Mouse (Mus musculus): ENCODE results near the gene Krt19. TPM values are rescaled to one million over a fixed set of nuclear protein-coding genes. Genes with fewer than 3 reads are reported as not detected.

The Krt19 gene
- total RNA-seq, 1 experiment from 2014 or later, result not detected

DNA sequence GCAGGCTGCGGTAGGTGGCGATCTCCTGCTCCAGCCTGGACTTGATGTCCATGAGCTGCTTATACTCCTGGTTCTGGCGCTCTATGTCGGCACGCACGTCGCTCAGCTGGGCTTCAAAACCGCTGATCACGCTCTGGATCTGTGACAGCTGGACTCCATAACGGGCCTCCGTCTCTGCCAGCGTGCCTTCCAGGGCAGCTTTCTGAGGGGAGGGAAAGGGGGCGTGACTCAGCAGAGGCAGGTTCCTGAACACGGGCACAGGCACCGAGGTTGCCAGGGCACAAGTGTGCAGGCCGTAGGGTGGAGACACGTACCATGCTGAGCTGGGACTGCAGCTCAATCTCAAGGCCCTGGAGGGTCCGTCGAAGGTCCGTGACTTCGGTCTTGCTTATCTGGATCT is 7.5 kb downstream of the Krt19 start:
- no peak for ATAC-seq (replicated peaks; ENCODE audit: insufficient number of reproducible peaks, low FRiP score, low TSS enrichment, poor library complexity, severe bottlenecking)

GRCm38 (mm10) chr11:100139391-100139790 is 9.1 kb downstream of the Krt19 start:
- ATAC-seq (replicated peaks; ENCODE audit: insufficient number of reproducible peaks, low FRiP score, low TSS enrichment, poor library complexity, severe bottlenecking), result no peak

DNA sequence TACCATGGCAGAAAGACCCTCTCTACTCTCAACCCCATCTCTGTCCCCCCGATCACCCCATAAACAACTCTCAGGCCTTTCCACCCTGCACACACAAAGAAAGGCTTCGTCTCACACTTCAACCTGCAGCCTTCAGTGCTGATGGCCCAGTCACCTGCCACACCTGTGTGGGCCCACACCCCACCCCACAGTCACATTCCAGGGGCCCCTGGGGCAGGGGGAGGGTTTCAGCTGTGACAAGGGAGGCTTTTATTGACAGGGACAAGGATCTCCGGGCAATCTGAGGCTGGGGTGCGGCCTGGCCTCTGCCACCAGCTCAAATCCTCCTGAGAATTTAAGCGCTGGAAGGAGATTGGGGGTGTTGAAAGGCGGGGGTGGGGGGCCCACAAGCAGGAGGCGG is 9.7 kb downstream of the Krt19 start:
- no peak for ATAC-seq (replicated peaks; ENCODE audit: insufficient number of reproducible peaks, low FRiP score, low TSS enrichment, poor library complexity, severe bottlenecking)

DNA sequence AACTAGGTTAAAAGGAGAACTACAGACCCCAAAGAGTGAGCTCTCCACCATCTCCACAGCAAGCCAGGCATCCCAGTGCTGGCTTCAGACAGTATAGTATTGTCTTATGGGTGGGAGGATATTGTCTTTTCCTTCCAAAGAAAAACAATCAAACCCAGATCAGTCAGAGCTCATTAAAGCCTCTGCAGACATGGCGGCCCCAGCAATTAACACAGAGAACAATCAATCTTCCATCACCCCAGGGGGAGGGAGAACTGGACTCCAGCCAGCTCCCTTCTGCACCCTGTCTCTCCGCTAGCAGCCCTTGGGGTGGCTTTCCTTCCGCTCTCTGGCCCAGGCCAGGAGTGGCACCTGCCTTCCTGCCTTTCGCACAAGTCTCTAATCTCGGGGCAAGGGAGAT is 10.8 kb downstream of the Krt19 start:
- ATAC-seq (replicated peaks; ENCODE audit: insufficient number of reproducible peaks, low FRiP score, low TSS enrichment, poor library complexity, severe bottlenecking), result no peak

GRCm38 (mm10) chr11:100136559-100136958 is 11.9 kb downstream of the Krt19 start:
- ATAC-seq (replicated peaks; ENCODE audit: insufficient number of reproducible peaks, low FRiP score, low TSS enrichment, poor library complexity, severe bottlenecking), result no peak

DNA sequence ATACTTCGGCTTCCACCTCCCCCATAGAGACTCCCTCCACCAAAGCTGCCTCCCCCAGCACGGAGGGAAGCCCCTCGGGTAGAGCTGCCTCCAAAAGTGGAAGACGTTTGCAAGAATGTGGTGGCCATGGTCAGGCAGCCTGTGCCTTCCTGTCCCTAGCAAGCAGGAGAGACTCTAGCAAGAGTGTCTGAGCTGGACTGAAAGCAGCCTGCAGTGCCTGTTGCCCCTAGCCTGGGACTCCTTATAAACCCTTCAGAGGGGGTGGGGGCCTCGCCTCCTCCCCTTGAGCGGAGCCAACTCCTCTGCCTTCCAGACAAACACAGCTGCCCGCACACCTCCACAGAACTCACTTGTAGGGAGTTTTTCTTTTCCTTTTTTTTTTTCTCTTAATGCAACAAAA is 12.7 kb downstream of the Krt19 start, which contains the start of gene Krt15:
Gene Krt15 (minus strand): TSS at position 198 of the 400 bp plus-strand sequence.
- no peak for ATAC-seq (replicated peaks; ENCODE audit: insufficient number of reproducible peaks, low FRiP score, low TSS enrichment, poor library complexity, severe bottlenecking)

DNA sequence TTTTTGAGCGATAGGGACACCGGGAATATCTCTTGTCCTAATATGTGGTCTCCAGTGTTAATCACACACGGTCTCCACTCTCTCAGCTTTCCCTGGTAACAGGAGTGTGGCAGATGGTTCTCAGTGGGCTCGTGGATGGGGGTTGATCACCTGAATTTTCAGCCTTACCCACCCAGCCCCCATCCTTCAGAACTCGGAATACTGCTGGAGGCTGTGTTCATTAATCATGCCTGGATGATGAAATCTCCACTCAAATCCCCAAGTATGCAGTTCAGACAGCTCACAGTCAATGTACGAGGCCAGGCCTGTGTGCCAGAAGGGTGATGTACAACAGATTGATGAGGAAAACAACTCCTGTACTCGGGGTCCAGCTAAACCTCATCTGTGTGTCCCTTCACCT is 23.6 kb downstream of the Krt19 start:
- no peak for ATAC-seq (replicated peaks; ENCODE audit: insufficient number of reproducible peaks, low FRiP score, low TSS enrichment, poor library complexity, severe bottlenecking)

- ATAC-seq (replicated peaks; ENCODE audit: insufficient number of reproducible peaks, low FRiP score, low TSS enrichment, poor library complexity, severe bottlenecking), result no peak
Measured at GRCm38 (mm10) chr11:100121466-100121865, 27.0 kb downstream of the Krt19 start, which contains the start of gene Krt13. Krt13 (minus strand) TSS chr11:100121566.

- no peak for ATAC-seq (replicated peaks; ENCODE audit: insufficient number of reproducible peaks, low FRiP score, low TSS enrichment, poor library complexity, severe bottlenecking)
Measured at GRCm38 (mm10) chr11:100120331-100120730, 28.1 kb downstream of the Krt19 start.

DNA sequence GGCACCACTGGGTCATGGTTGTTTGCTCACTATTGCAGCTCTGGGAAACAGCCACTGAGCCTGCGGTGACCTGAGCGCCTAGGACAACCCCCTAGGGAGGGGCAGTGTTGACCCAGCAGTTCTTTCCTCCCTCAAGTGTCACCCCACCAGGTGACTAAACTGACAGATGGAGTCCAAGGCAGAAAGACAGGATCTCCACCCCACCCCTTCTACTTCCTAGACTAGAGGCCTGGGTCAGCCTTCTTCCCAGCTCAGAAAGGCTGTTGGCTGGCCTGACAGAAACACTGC is 34.8 kb downstream of the Krt19 start:
- no peak for ATAC-seq (replicated peaks; ENCODE audit: insufficient number of reproducible peaks, low FRiP score, low TSS enrichment, poor library complexity, severe bottlenecking)

DNA sequence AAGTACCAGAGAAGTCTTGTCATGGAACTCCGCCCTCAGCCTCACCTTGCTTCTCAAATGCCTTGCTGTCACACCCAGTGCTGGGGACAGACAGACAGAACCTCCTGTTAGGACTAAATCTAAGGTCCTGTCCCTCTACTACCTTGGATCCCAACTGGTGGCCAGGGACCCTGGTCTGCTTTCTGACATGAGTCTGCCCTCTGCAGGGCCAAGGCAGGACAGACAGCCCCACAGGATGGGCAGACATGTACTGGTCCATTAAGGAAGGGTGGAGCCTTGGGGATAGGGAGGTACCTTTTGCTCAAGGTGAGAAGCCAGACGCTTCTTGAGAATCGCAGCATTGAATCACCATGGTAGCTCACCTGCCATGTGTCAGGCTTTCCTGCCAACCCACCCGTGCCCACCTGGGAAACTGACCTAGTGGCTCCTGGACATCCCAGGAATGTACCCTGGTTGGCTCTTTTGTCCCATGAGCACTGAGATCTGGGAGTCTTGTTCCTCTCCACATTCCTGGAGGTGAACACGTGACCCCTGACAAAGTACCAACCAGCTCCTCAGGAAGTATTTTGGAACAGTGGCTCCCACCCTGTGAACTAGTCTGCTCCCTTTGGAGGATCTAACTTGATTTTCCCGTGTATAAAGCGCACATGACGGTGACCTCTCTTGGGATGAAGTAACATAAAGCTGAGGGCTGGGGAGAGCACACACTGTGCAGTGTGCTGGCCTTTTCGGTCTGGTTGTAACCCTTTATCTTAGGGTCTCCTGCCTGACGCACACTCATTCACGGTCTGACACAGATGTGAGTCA is 35.3 kb downstream of the Krt19 start:
- ATAC-seq (replicated peaks; ENCODE audit: insufficient number of reproducible peaks, low FRiP score, low TSS enrichment, poor library complexity, severe bottlenecking), result no peak

GRCm38 (mm10) chr11:100105576-100106122 is 42.8 kb downstream of the Krt19 start, which contains the start of gene Krt36:
Krt36 (minus strand) TSS chr11:100105626.
- no peak for ATAC-seq (replicated peaks; ENCODE audit: insufficient number of reproducible peaks, low FRiP score, low TSS enrichment, poor library complexity, severe bottlenecking)

GRCm38 (mm10) chr11:100102693-100103429 is 45.6 kb downstream of the Krt19 start:
- ATAC-seq (replicated peaks; ENCODE audit: insufficient number of reproducible peaks, low FRiP score, low TSS enrichment, poor library complexity, severe bottlenecking), result no peak

GRCm38 (mm10) chr11:100100391-100100790 is 48.1 kb downstream of the Krt19 start:
- no peak for ATAC-seq (replicated peaks; ENCODE audit: insufficient number of reproducible peaks, low FRiP score, low TSS enrichment, poor library complexity, severe bottlenecking)

GRCm38 (mm10) chr11:100097819-100098218 is 50.6 kb downstream of the Krt19 start:
- no peak for ATAC-seq (replicated peaks; ENCODE audit: insufficient number of reproducible peaks, low FRiP score, low TSS enrichment, poor library complexity, severe bottlenecking)

DNA sequence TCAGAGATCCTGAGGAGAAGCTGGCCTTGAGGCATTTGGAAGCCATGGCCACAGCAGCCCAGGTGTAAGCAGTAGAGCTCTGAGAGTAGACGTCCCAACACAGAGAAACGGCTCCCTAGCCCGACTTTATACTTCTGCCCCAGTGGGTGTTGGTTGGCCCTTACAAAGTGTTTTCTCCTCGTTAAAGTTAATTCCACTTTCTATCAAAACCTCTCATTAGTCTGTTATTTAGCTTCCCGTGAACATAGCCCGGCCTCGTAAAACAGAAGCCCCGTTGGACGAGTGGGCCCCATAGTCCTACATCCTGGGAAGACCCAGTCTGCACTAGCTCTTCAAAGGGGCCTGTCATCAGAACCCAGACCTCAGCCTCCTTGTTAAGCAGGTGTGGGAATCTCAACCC is 52.3 kb downstream of the Krt19 start, which contains the start of gene Krt35:
Gene Krt35 (minus strand): TSS at position 101 of the 400 bp plus-strand sequence.
- ATAC-seq (replicated peaks; ENCODE audit: insufficient number of reproducible peaks, low FRiP score, low TSS enrichment, poor library complexity, severe bottlenecking), result no peak

Measured in monocyte, adult 5-6 weeks (primary cell).